Mouse (Mus musculus) CH12.LX (cell line): ENCODE measurements around the gene Mdh1.

ENCODE experiments used
- CHD2 ChIP-seq: IDR thresholded peaks from 2 replicates; pipeline ENCODE4 v1.6.1; 2011; ENCODE audit warnings: low read length, improper control_type of control experiment
- CTCF ChIP-seq, 2 experiments: IDR thresholded peaks in 1 of 2; conservative IDR thresholded peaks in 1 of 2; 2 replicates each; pipeline ENCODE4 v1.5.1; 2011 to 2012; ENCODE audit warnings: low read depth in 2 of 2, low read length in 2 of 2, improper control_type of control experiment in 1 of 2, inconsistent platforms in 1 of 2, mild to moderate bottlenecking in 1 of 2, moderate library complexity in 1 of 2
- EP300 ChIP-seq: IDR thresholded peaks from 2 replicates; pipeline ENCODE4 v1.6.1; 2011; ENCODE audit warnings: low read length, improper control_type of control experiment
- ETS1 ChIP-seq: conservative IDR thresholded peaks from 2 replicates; pipeline ENCODE4 v1.6.1; 2012; ENCODE audit warnings: low read depth, mild to moderate bottlenecking, inconsistent platforms, low read length, improper control_type of control experiment, moderate library complexity
- HCFC1 ChIP-seq: IDR thresholded peaks from 2 replicates; pipeline ENCODE4 v1.6.1; 2012; ENCODE audit warnings: low read depth, mild to moderate bottlenecking, inconsistent platforms, low read length, improper control_type of control experiment
- JUN ChIP-seq: IDR thresholded peaks from 2 replicates; pipeline ENCODE4 v1.6.1; 2011; ENCODE audit warnings: low read depth, mild to moderate bottlenecking, low read length, improper control_type of control experiment, moderate library complexity; ENCODE audit not compliant: insufficient read depth
- MAX ChIP-seq: IDR thresholded peaks from 2 replicates; pipeline ENCODE4 v1.6.1; 2011; ENCODE audit warnings: low read length, improper control_type of control experiment
- MXI1 ChIP-seq: IDR thresholded peaks from 2 replicates; pipeline ENCODE4 v1.6.1; 2011; ENCODE audit warnings: mild to moderate bottlenecking, low read depth, low read length, improper control_type of control experiment
- PAX5 ChIP-seq: IDR thresholded peaks from 2 replicates; pipeline ENCODE4 v1.6.1; 2012; ENCODE audit warnings: low read length, inconsistent platforms, mixed read lengths
- POLR2A ChIP-seq: IDR thresholded peaks from 2 replicates; pipeline ENCODE4 v1.6.1; 2011; ENCODE audit warnings: low read depth, mild to moderate bottlenecking, improper control_type of control experiment, low read length
- USF2 ChIP-seq: conservative IDR thresholded peaks from 2 replicates; pipeline ENCODE4 v1.6.1; 2011; ENCODE audit warnings: low read depth, low read length, improper control_type of control experiment
- ZC3H11A ChIP-seq: IDR thresholded peaks from 2 replicates; pipeline ENCODE4 v1.6.1; 2012; ENCODE audit warnings: low read depth, mild to moderate bottlenecking, inconsistent platforms, low read length, improper control_type of control experiment

DNA sequence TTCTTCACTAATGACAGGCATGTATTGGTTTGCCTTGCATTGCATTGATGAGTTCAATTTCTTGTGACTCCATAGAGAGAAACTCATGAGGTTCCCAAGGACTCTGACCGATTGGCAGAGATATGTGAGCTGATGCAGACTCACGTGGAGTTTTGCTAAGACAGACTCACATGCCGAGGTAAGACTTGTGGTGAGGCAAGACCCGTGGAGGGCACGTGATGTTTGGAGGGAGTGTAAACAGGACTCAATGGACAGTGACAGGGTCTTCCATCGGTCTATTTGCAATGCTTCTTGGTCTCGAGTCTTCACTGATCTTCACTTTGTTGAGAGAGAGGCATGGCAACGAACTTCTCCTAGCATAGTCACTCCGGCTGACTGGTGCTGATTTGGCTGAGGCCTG lies 54.4 kb downstream of the Mdh1 start:
- TF ChIP-seq CHD2 = no peak
- TF ChIP-seq USF2 = no peak
- no peak for TF ChIP-seq POLR2A
- TF ChIP-seq CTCF (conservative IDR thresholded peaks at IDR 0.05 in 1 of 2, IDR thresholded peaks at IDR 0.05 in 1 of 2; ENCODE audit: low read depth in 2 of 2, low read length in 2 of 2) = no peak
- no peak for TF ChIP-seq MXI1
- no peak for TF ChIP-seq EP300
- no peak for TF ChIP-seq JUN
- TF ChIP-seq PAX5 = no peak
- TF ChIP-seq HCFC1 = no peak
- TF ChIP-seq MAX = no peak
- TF ChIP-seq ETS1 = no peak
- TF ChIP-seq ZC3H11A = no peak
